Comparison of ENCODE assay signal across 12 mouse cellular contexts in genomic region chr13:94576399-94577176, GRCm38 (mm10).
A peak's percentile ranks its signal among the peaks of the same experiment; 100 is the strongest.
DNase-seq lines count a peak whose midpoint lies in the region; ATAC-seq and TF ChIP-seq lines count a peak whose summit lies in the region.
"Had no signal": no experiment of that assay in that cellular context is flagged by ENCODE, and none has a peak within 500 bp of the region (broad histone marks: within the 10 kb centered on the region; RNA-seq: fewer than 3 reads in every experiment).

No protein-coding gene starts in this region.

- WGBS in kidney, postnatal 0 days = 31% methylated on average over 20 of the region's 22 CpGs
- WGBS in forebrain, embryonic 16.5 days = 16% methylated on average over 20 of the region's 22 CpGs
- 13% methylated on average over 22 of the region's 22 CpGs for WGBS in midbrain, embryonic 10.5 days
- WGBS in neural tube, embryonic 15.5 days = 11% methylated on average over 21 of the region's 22 CpGs

- ATAC-seq in kidney, postnatal 0 days (replicated peaks; ENCODE audit: low FRiP score, low read depth) = peak; percentile 26; the same call in 1 of the 2 replicates
- ATAC-seq in forebrain, embryonic 16.5 days = peak; percentile 14
- ATAC-seq in neural tube, embryonic 15.5 days (ENCODE audit: low FRiP score) = peak; percentile 27; the same call in 1 of the 2 replicates

- no peaks in the 10 kb centered on the region for H3K36me3 ChIP-seq in kidney, postnatal 0 days (ENCODE audit: insufficient read depth, low read length)
- no peaks in the 10 kb centered on the region for H3K36me3 ChIP-seq in forebrain, embryonic 16.5 days (ENCODE audit: control insufficient read depth, insufficient read depth)
- H3K36me3 ChIP-seq in midbrain, embryonic 10.5 days = no peaks in the 10 kb centered on the region
- H3K36me3 ChIP-seq in neural tube, embryonic 15.5 days = no peaks in the 10 kb centered on the region
- H3K36me3 ChIP-seq: heart, embryonic 10.5 days had no signal

- DNase-seq in kidney, postnatal 0 days (ENCODE audit: low spot score) = peak; percentile 30
- no peak for DNase-seq in kidney, postnatal 14 days
- DNase-seq in midbrain, embryonic 10.5 days (ENCODE audit: low spot score) = peak; percentile 36
- DNase-seq in spleen, adult 18-20 months = no peak
- no peak for DNase-seq in layer of hippocampus, adult 18-20 months (ENCODE audit: low spot score in 2 of 2)
- DNase-seq in lung, postnatal 4 days = no peak
- DNase-seq: cerebellum, postnatal 36 days; heart, postnatal 4 days; kidney, postnatal 10 days had no signal

- H3K9me3 ChIP-seq in kidney, postnatal 0 days (replicated peaks; ENCODE audit: low read length) = no peaks in the 10 kb centered on the region
- no peaks in the 10 kb centered on the region for H3K9me3 ChIP-seq in forebrain, embryonic 16.5 days (ENCODE audit: control insufficient read depth, low read length)
- no peaks in the 10 kb centered on the region for H3K9me3 ChIP-seq in midbrain, embryonic 10.5 days (replicated peaks)
- no peaks in the 10 kb centered on the region for H3K9me3 ChIP-seq in neural tube, embryonic 15.5 days (replicated peaks)
- H3K9me3 ChIP-seq: heart, embryonic 10.5 days had no signal

- no peak overlapping the region for H3K4me3 ChIP-seq in kidney, postnatal 0 days (replicated peaks; ENCODE audit: low read depth, low read length)
- no peak overlapping the region for H3K4me3 ChIP-seq in forebrain, embryonic 16.5 days (replicated peaks; ENCODE audit: low read length)
- peak overlapping the region; percentile 27 for H3K4me3 ChIP-seq in midbrain, embryonic 10.5 days
- H3K4me3 ChIP-seq in neural tube, embryonic 15.5 days (replicated peaks) = no peak overlapping the region
- H3K4me3 ChIP-seq: heart, embryonic 10.5 days had no signal

- H3K4me2 ChIP-seq in kidney, postnatal 0 days (ENCODE audit: low read length) = no peak overlapping the region
- peak overlapping the region; percentile 41 for H3K4me2 ChIP-seq in forebrain, embryonic 16.5 days (ENCODE audit: low read length)
- peak overlapping the region; percentile 4; the same call in 1 of the 2 replicates for H3K4me2 ChIP-seq in neural tube, embryonic 15.5 days

- no peak overlapping the region for H3K9ac ChIP-seq in kidney, postnatal 0 days (ENCODE audit: low read depth, low read length)
- H3K9ac ChIP-seq in forebrain, embryonic 16.5 days (replicated peaks; ENCODE audit: low read depth, low read length) = peak overlapping the region; percentile 25
- no peak overlapping the region for H3K9ac ChIP-seq in neural tube, embryonic 15.5 days (replicated peaks)

- H3K4me1 ChIP-seq in kidney, postnatal 0 days (replicated peaks; ENCODE audit: insufficient read depth, low read length) = 0 out of 2 replicates have a peak, but pooled peaks cover 3% of the 10 kb centered on the region
- peaks cover 26% of the 10 kb centered on the region for H3K4me1 ChIP-seq in forebrain, embryonic 16.5 days (replicated peaks; ENCODE audit: control insufficient read depth, insufficient read depth, low read length)
- H3K4me1 ChIP-seq in midbrain, embryonic 10.5 days = peaks cover 32% of the 10 kb centered on the region
- peaks cover 25% of the 10 kb centered on the region for H3K4me1 ChIP-seq in neural tube, embryonic 15.5 days

- TF ChIP-seq CTCF in kidney, postnatal 0 days (IDR thresholded peaks at IDR 0.05; ENCODE audit: low read depth) = no peak

- H3K27me3 ChIP-seq in kidney, postnatal 0 days (ENCODE audit: insufficient read depth, low read length) = no peaks in the 10 kb centered on the region; the same call in 1 of the 2 replicates
- peaks cover 9% of the 10 kb centered on the region; the same call in 1 of the 2 replicates for H3K27me3 ChIP-seq in forebrain, embryonic 16.5 days (replicated peaks; ENCODE audit: control insufficient read depth, insufficient read depth, low read length)
- peaks cover 95% of the 10 kb centered on the region for H3K27me3 ChIP-seq in midbrain, embryonic 10.5 days (ENCODE audit: low read depth, poor library complexity, severe bottlenecking)
- peaks cover 55% of the 10 kb centered on the region for H3K27me3 ChIP-seq in neural tube, embryonic 15.5 days (replicated peaks)

- H3K27ac ChIP-seq in kidney, postnatal 0 days = no peak overlapping the region
- peak overlapping the region; percentile 70 for H3K27ac ChIP-seq in forebrain, embryonic 16.5 days (ENCODE audit: low read length)
- H3K27ac ChIP-seq in midbrain, embryonic 10.5 days (replicated peaks) = peak overlapping the region; percentile 59; the same call in 1 of the 2 replicates
- no peak overlapping the region for H3K27ac ChIP-seq in neural tube, embryonic 15.5 days (replicated peaks)
- H3K27ac ChIP-seq: heart, embryonic 10.5 days had no signal

Comparison
In these comparisons a context has a peak if more than half of its experiments do, and no peak if none do; other contexts are left out.
1. DNase-seq: peak in kidney, postnatal 0 days (single experiment) and midbrain, embryonic 10.5 days (single experiment); none in kidney, postnatal 14 days (single experiment), spleen, adult 18-20 months (0 of 2), layer of hippocampus, adult 18-20 months (0 of 2) and lung, postnatal 4 days (0 of 2).
2. H3K27ac ChIP-seq: peak in forebrain, embryonic 16.5 days (single experiment) and midbrain, embryonic 10.5 days (single experiment); none in kidney, postnatal 0 days (single experiment) and neural tube, embryonic 15.5 days (single experiment).
3. Peak in every context shown above with its lines, with median percentiles within 50 percentile points of each other: ATAC-seq.